29 mouse cellular contexts compared by ENCODE assay signal in the genomic region with DNA sequence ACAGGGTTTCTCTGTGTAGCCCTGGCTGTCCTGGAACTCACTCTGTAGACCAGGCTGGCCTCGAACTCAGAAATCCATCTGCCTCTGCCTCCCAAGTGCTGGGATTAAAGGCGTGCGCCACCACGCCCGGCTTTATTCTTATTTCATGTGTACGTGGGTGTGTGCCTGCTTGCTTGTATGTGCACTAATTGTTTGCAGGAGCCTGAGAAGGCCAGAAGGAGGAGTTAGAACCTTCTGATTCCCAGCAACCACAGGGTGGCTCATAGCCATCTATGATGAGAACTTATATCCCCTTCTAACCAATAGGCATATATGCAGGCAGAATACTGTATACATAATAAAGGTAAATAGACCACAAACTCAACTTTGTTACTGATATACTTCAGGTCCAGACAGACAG. TPM values are rescaled to one million over a fixed set of nuclear protein-coding genes. Genes with fewer than 3 reads are reported as not detected.
"Had no signal": no experiment of that assay in that cellular context is flagged by ENCODE, and none has a peak within 500 bp of the region (broad histone marks: within the 10 kb centered on the region; RNA-seq: fewer than 3 reads in every experiment).

No protein-coding gene starts in this region.

RNA-seq across cellular contexts. Expression of a gene that starts 1.3 kb away (rescaled TPM):
- total RNA-seq: gastrocnemius, adult 18-20 months; gastrocnemius, adult 8-10 months; gastrocnemius, postnatal 14 days; heart, postnatal 36 days; hematopoietic stem cell, adult 5-6 weeks had no signal
- polyA plus RNA-seq: heart, postnatal 0 days; intestine, postnatal 0 days; liver, embryonic 13.5 days; liver, embryonic 15.5 days had no signal

RNA-seq across cellular contexts. Expression of a gene that starts 9.6 kb away (rescaled TPM):
- total RNA-seq: gastrocnemius, adult 8-10 months; gastrocnemius, postnatal 36 days; heart, postnatal 14 days; heart, postnatal 36 days; hematopoietic stem cell, adult 5-6 weeks; hindbrain, postnatal 0 days; layer of hippocampus, adult 2 months; left cerebral cortex, adult 2 months; left cerebral cortex, postnatal 14 days; left cerebral cortex, postnatal 36 days had no signal
- polyA plus RNA-seq: gonadal fat pad, adult 2 months; heart, embryonic 11.5 days; heart, embryonic 13.5 days; heart, embryonic 15.5 days; hindbrain, embryonic 11.5 days; hindbrain, embryonic 13.5 days; inflammation-experienced regulatory T-cells, adult 6 months; intestine, embryonic 15.5 days; intestine, postnatal 0 days; kidney, embryonic 14.5 days; kidney, embryonic 16.5 days; limb, embryonic 10.5 days; limb, embryonic 12.5 days; liver, embryonic 11.5 days; liver, embryonic 13.5 days; liver, embryonic 15.5 days had no signal

RNA-seq across cellular contexts. Expression of a gene that starts 10.3 kb away (rescaled TPM):
- total RNA-seq: gastrocnemius, adult 18-20 months had no signal
- polyA plus RNA-seq: inflammation-experienced regulatory T-cells, adult 6 months had no signal
